ENCODE assay signal across 19 mouse cellular contexts in the genomic region with DNA sequence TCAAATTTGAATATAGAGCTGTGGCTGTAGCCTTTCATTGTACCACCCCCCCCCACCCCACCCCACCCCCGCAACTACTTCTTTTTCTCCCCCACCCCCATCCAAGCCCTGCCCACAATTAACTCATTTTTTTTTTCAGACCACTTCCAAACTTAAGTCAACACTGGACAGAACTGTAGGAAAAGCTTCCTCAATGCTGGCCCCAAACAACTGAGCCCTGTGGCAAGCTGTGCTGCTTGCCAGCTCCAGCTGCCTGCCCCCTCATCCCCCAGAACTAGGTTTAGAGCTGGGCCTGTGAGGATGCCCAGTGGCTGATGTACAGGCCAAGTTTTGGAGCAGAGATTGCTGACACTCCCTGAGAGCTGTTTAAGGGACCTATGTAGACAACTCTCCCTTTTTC. TPM values are rescaled to one million over a fixed set of nuclear protein-coding genes. Genes with fewer than 3 reads are reported as not detected.
DNase-seq lines count a peak whose midpoint lies in the region; ATAC-seq and TF ChIP-seq lines count a peak whose summit lies in the region.
"Had no signal": no experiment of that assay in that cellular context is flagged by ENCODE, and none has a peak within 500 bp of the region (broad histone marks: within the 10 kb centered on the region; RNA-seq: fewer than 3 reads in every experiment).

No protein-coding gene starts in this region.

- H3K27ac ChIP-seq in heart, embryonic 15.5 days: peak overlapping the region; percentile 37; the same call in 1 of the 2 replicates
- peak overlapping the region; percentile 60 for H3K27ac ChIP-seq in liver, postnatal 0 days (ENCODE audit: low read depth)
- H3K27ac ChIP-seq in liver, embryonic 11.5 days (ENCODE audit: low read depth, low read length): no peak overlapping the region
- H3K27ac ChIP-seq in embryonic facial prominence, embryonic 13.5 days: peak overlapping the region; percentile 96
- 0 out of 2 replicates have a peak overlapping the region, but pooled peaks have one; percentile 41 for H3K27ac ChIP-seq in small intestine, adult 2 months (ENCODE audit: insufficient read depth, low read depth, low read length)
- H3K27ac ChIP-seq: neural tube, embryonic 15.5 days had no signal

- no peak for TF ChIP-seq EP300 in liver, postnatal 0 days (IDR thresholded peaks at IDR 0.05; ENCODE audit: low read depth)

- no peak overlapping the region for H3K9ac ChIP-seq in heart, embryonic 15.5 days
- no peak overlapping the region for H3K9ac ChIP-seq in liver, postnatal 0 days (replicated peaks)
- H3K9ac ChIP-seq in liver, embryonic 11.5 days (ENCODE audit: low read depth, low read length): no peak overlapping the region
- H3K9ac ChIP-seq in embryonic facial prominence, embryonic 13.5 days: no peak overlapping the region
- H3K9ac ChIP-seq: neural tube, embryonic 15.5 days had no signal

- TF ChIP-seq POLR2A in small intestine, adult 2 months (IDR thresholded peaks at IDR 0.05; ENCODE audit: low read depth, low read length): no peak

- 50% methylated on average over 1 of the region's 1 CpGs for WGBS in heart, embryonic 15.5 days
- WGBS in liver, postnatal 0 days (ENCODE audit: insufficient replicate concordance): 67% methylated on average over 1 of the region's 1 CpGs
- WGBS in liver, embryonic 11.5 days: 70% methylated on average over 1 of the region's 1 CpGs
- WGBS in embryonic facial prominence, embryonic 13.5 days: 36% methylated on average over 1 of the region's 1 CpGs
- 60% methylated on average over 1 of the region's 1 CpGs for WGBS in small intestine, adult 2 months

- H3K27me3 ChIP-seq in heart, embryonic 15.5 days: no peaks in the 10 kb centered on the region; the same call in 1 of the 2 replicates
- no peaks in the 10 kb centered on the region for H3K27me3 ChIP-seq in liver, postnatal 0 days (ENCODE audit: insufficient read depth, low read length)
- peaks cover 6% of the 10 kb centered on the region for H3K27me3 ChIP-seq in liver, embryonic 11.5 days (replicated peaks; ENCODE audit: control insufficient read depth, insufficient read depth, low read length)
- H3K27me3 ChIP-seq in embryonic facial prominence, embryonic 13.5 days: peaks cover 7% of the 10 kb centered on the region; the same call in 1 of the 2 replicates
- no peaks in the 10 kb centered on the region for H3K27me3 ChIP-seq in small intestine, adult 2 months (ENCODE audit: control insufficient read depth, insufficient read depth, low read length)
- H3K27me3 ChIP-seq: neural tube, embryonic 15.5 days had no signal

- H3K9me3 ChIP-seq in heart, embryonic 15.5 days (replicated peaks): no peaks in the 10 kb centered on the region
- H3K9me3 ChIP-seq in liver, postnatal 0 days (ENCODE audit: low read length): no peaks in the 10 kb centered on the region
- H3K9me3 ChIP-seq in liver, embryonic 11.5 days (ENCODE audit: control insufficient read depth, low read length): no peaks in the 10 kb centered on the region
- H3K9me3 ChIP-seq in embryonic facial prominence, embryonic 13.5 days: no peaks in the 10 kb centered on the region
- H3K9me3 ChIP-seq: neural tube, embryonic 15.5 days had no signal

- no peak for ATAC-seq in heart, embryonic 15.5 days (replicated peaks; ENCODE audit: insufficient number of reproducible peaks, insufficient read depth, low FRiP score, low read depth)
- ATAC-seq in liver, postnatal 0 days: peak; percentile 67
- no peak for ATAC-seq in liver, embryonic 11.5 days (replicated peaks; ENCODE audit: low FRiP score)
- ATAC-seq in embryonic facial prominence, embryonic 13.5 days (ENCODE audit: insufficient number of reproducible peaks, insufficient read depth, low FRiP score, low TSS enrichment, low read depth): no peak
- ATAC-seq: activated CD4-positive, CD25-positive, alpha-beta regulatory T cell, adult 4 months; forebrain, embryonic 14.5 days had no signal

- TF ChIP-seq CTCF in liver, postnatal 0 days (IDR thresholded peaks at IDR 0.05; ENCODE audit: low read depth): no peak
- no peak for TF ChIP-seq CTCF in small intestine, adult 2 months (IDR thresholded peaks at IDR 0.05; ENCODE audit: extremely low read depth, insufficient read length, insufficient replicate concordance, low read depth, low read length)

- no peak overlapping the region for H3K4me2 ChIP-seq in heart, embryonic 15.5 days
- no peak overlapping the region for H3K4me2 ChIP-seq in liver, postnatal 0 days (ENCODE audit: low read depth, low read length)
- no peak overlapping the region for H3K4me2 ChIP-seq in liver, embryonic 11.5 days
- no peak overlapping the region for H3K4me2 ChIP-seq in embryonic facial prominence, embryonic 13.5 days
- H3K4me2 ChIP-seq: neural tube, embryonic 15.5 days had no signal

- no peaks in the 10 kb centered on the region for H3K4me1 ChIP-seq in heart, embryonic 15.5 days (replicated peaks)
- no peaks in the 10 kb centered on the region for H3K4me1 ChIP-seq in liver, postnatal 0 days (ENCODE audit: insufficient read depth)
- no peaks in the 10 kb centered on the region for H3K4me1 ChIP-seq in liver, embryonic 11.5 days (replicated peaks; ENCODE audit: control insufficient read depth, insufficient read depth, low read length)
- H3K4me1 ChIP-seq in embryonic facial prominence, embryonic 13.5 days: peaks cover 28% of the 10 kb centered on the region
- H3K4me1 ChIP-seq in small intestine, adult 2 months (ENCODE audit: control insufficient read depth, insufficient read depth, insufficient read length, low read length): no peaks in the 10 kb centered on the region
- H3K4me1 ChIP-seq: neural tube, embryonic 15.5 days had no signal

- H3K4me3 ChIP-seq in heart, embryonic 15.5 days: no peak overlapping the region
- H3K4me3 ChIP-seq in liver, postnatal 0 days (ENCODE audit: low read depth, low read length): no peak overlapping the region
- no peak overlapping the region for H3K4me3 ChIP-seq in liver, embryonic 11.5 days (ENCODE audit: low read depth, low read length)
- H3K4me3 ChIP-seq in embryonic facial prominence, embryonic 13.5 days: no peak overlapping the region
- H3K4me3 ChIP-seq in small intestine, adult 2 months (ENCODE audit: low read depth, low read length): no peak overlapping the region
- H3K4me3 ChIP-seq: neural tube, embryonic 15.5 days had no signal

- H3K36me3 ChIP-seq in heart, embryonic 15.5 days: no peaks in the 10 kb centered on the region
- no peaks in the 10 kb centered on the region for H3K36me3 ChIP-seq in liver, postnatal 0 days (replicated peaks; ENCODE audit: insufficient read depth, low read length)
- no peaks in the 10 kb centered on the region for H3K36me3 ChIP-seq in liver, embryonic 11.5 days (ENCODE audit: control insufficient read depth, insufficient read depth, low read length)
- H3K36me3 ChIP-seq in embryonic facial prominence, embryonic 13.5 days: no peaks in the 10 kb centered on the region
- no peaks in the 10 kb centered on the region for H3K36me3 ChIP-seq in small intestine, adult 2 months (ENCODE audit: control insufficient read depth, insufficient read depth, low read length)
- H3K36me3 ChIP-seq: neural tube, embryonic 15.5 days had no signal

- no peak for DNase-seq in heart, adult 18-20 months
- DNase-seq in liver, postnatal 0 days: no peak
- no peak for DNase-seq in liver, embryonic 11.5 days (ENCODE audit: low spot score)
- DNase-seq in embryo, embryonic 10.5 days (ENCODE audit: low spot score): no peak
- DNase-seq in urinary bladder, postnatal 4 days (ENCODE audit: low spot score in 2 of 2): no peak
- DNase-seq: cerebellum, adult 8-10 months; thymus, postnatal 14 days had no signal

RNA-seq across cellular contexts. Expression of a gene that starts 9.9 kb away (rescaled TPM):
- polyA plus RNA-seq in heart, embryonic 15.5 days (2015; fragmentation: Nextera tagmentation; extraction: Ambion mirVana): 40.3 and 41.3 TPM in 2 replicates
- 1 to 10 TPM; 6.2 to 9.1 TPM for total RNA-seq in heart, adult 18-20 months (2021)
- 22.1 and 25.3 TPM in 2 replicates for polyA plus RNA-seq in liver, postnatal 0 days (2015; fragmentation: Nextera tagmentation; extraction: Ambion mirVana)
- 66.2 and 67.8 TPM in 2 replicates for polyA plus RNA-seq in liver, embryonic 11.5 days (2014; fragmentation: Nextera tagmentation; extraction: Ambion mirVana)
- polyA plus RNA-seq in embryonic facial prominence, embryonic 13.5 days (2015; fragmentation: Nextera tagmentation; extraction: Ambion mirVana): 83.0 and 96.2 TPM in 2 replicates
- 5.1 and 9.3 TPM in 2 replicates for polyA plus RNA-seq in small intestine, adult 2 months (2012; rRNA removed)

RNA-seq across cellular contexts. Expression of a gene that starts 14.7 kb away (rescaled TPM):
- 110 and 151 TPM in 2 replicates for polyA plus RNA-seq in heart, embryonic 15.5 days (2015; fragmentation: Nextera tagmentation; extraction: Ambion mirVana)
- total RNA-seq in heart, adult 18-20 months (2021): 100 to 1,000 TPM; 174 to 186 TPM
- polyA plus RNA-seq in liver, postnatal 0 days (2015; fragmentation: Nextera tagmentation; extraction: Ambion mirVana): 17.4 and 18.3 TPM in 2 replicates
- 21.5 and 22.9 TPM in 2 replicates for polyA plus RNA-seq in liver, embryonic 11.5 days (2014; fragmentation: Nextera tagmentation; extraction: Ambion mirVana)
- 121 and 154 TPM in 2 replicates for polyA plus RNA-seq in embryonic facial prominence, embryonic 13.5 days (2015; fragmentation: Nextera tagmentation; extraction: Ambion mirVana)
- polyA plus RNA-seq in small intestine, adult 2 months (2012; rRNA removed): 121 and 168 TPM in 2 replicates
- total RNA-seq: monocyte, adult 5-6 weeks had no signal
- polyA plus RNA-seq: activated CD4-positive, CD25-positive, alpha-beta regulatory T cell, adult 4 months had no signal

RNA-seq across cellular contexts. Expression of a gene that starts 33.6 kb away (rescaled TPM):
- not detected in 2 replicates for polyA plus RNA-seq in heart, embryonic 15.5 days (2015; fragmentation: Nextera tagmentation; extraction: Ambion mirVana)
- not detected for total RNA-seq in heart, adult 18-20 months (2021)
- polyA plus RNA-seq in liver, postnatal 0 days (2015; fragmentation: Nextera tagmentation; extraction: Ambion mirVana): not detected in 2 replicates
- polyA plus RNA-seq in liver, embryonic 11.5 days (2014; fragmentation: Nextera tagmentation; extraction: Ambion mirVana): not detected in 2 replicates
- polyA plus RNA-seq in embryonic facial prominence, embryonic 13.5 days (2015; fragmentation: Nextera tagmentation; extraction: Ambion mirVana): 0.55 TPM in 1 of 2 replicates, not detected in the other
- polyA plus RNA-seq in small intestine, adult 2 months (2012; rRNA removed): 2.4 and 5.4 TPM in 2 replicates
- total RNA-seq: gastrocnemius, adult 8-10 months; hematopoietic stem cell, adult 5-6 weeks; layer of hippocampus, postnatal 10 days; left cerebral cortex, postnatal 36 days; megakaryocyte progenitor cell, adult 5-6 weeks; monocyte, adult 5-6 weeks had no signal
- polyA plus RNA-seq: activated CD4-positive, CD25-positive, alpha-beta regulatory T cell, adult 4 months; forebrain, embryonic 14.5 days; neural tube, embryonic 15.5 days had no signal

RNA-seq across cellular contexts. Expression of a gene that starts 34.1 kb away (rescaled TPM):
- 0.18 and 0.25 TPM in 2 replicates for polyA plus RNA-seq in heart, embryonic 15.5 days (2015; fragmentation: Nextera tagmentation; extraction: Ambion mirVana)
- total RNA-seq in heart, adult 18-20 months (2021): under 1 TPM; 0.17 to 0.28 TPM
- polyA plus RNA-seq in liver, postnatal 0 days (2015; fragmentation: Nextera tagmentation; extraction: Ambion mirVana): not detected in 2 replicates
- polyA plus RNA-seq in liver, embryonic 11.5 days (2014; fragmentation: Nextera tagmentation; extraction: Ambion mirVana): 0.09 and 0.10 TPM in 2 replicates
- 0.24 and 0.28 TPM in 2 replicates for polyA plus RNA-seq in embryonic facial prominence, embryonic 13.5 days (2015; fragmentation: Nextera tagmentation; extraction: Ambion mirVana)
- polyA plus RNA-seq in small intestine, adult 2 months (2012; rRNA removed): 0.06 and 0.20 TPM in 2 replicates
- total RNA-seq: hematopoietic stem cell, adult 5-6 weeks; megakaryocyte progenitor cell, adult 5-6 weeks; monocyte, adult 5-6 weeks had no signal
- polyA plus RNA-seq: activated CD4-positive, CD25-positive, alpha-beta regulatory T cell, adult 4 months had no signal

RNA-seq across cellular contexts. Expression of a gene that starts 57.9 kb away (rescaled TPM):
- not detected in 2 replicates for polyA plus RNA-seq in heart, embryonic 15.5 days (2015; fragmentation: Nextera tagmentation; extraction: Ambion mirVana)
- not detected for total RNA-seq in heart, adult 18-20 months (2021)
- not detected in 2 replicates for polyA plus RNA-seq in liver, postnatal 0 days (2015; fragmentation: Nextera tagmentation; extraction: Ambion mirVana)
- polyA plus RNA-seq in liver, embryonic 11.5 days (2014; fragmentation: Nextera tagmentation; extraction: Ambion mirVana): 0.06 TPM in 1 of 2 replicates, not detected in the other
- 0.21 and 0.30 TPM in 2 replicates for polyA plus RNA-seq in embryonic facial prominence, embryonic 13.5 days (2015; fragmentation: Nextera tagmentation; extraction: Ambion mirVana)
- polyA plus RNA-seq in small intestine, adult 2 months (2012; rRNA removed): 0.79 and 1.1 TPM in 2 replicates
- total RNA-seq: gastrocnemius, adult 8-10 months; megakaryocyte progenitor cell, adult 5-6 weeks; monocyte, adult 5-6 weeks had no signal
